Mouse (Mus musculus): ENCODE data around the gene Map3k4.

Gene Map3k4

DNA sequence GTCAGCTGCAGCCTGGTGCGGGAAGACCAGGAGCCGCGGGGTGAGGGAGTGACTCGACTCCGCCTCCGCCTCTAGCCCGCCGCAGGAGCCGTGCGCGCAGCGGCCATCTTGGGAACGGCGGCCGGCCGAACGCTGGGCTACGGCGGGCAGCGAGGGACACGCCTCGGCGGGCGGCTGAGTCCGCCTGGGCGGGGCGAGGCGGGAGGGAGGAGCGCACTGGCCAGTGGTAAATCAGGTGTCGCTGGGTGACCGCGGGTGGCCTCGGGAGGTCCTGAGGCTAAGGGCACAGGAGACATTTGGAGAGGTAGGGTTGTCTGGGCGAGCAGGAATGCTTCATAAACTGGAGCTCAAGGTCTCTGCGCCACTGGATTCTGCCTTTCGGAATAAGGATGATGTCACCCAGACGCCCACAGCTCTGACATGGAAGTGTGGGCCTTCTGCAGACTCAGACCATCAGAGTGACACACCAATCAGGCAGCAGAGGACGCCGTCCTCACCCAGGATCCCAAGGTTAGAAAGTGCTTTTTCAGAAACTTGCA lies at the start of gene Map3k4:
Map3k4 (minus strand) TSS at position 134 of the 539 bp plus-strand sequence.
- DNase-seq = peak; percentile 97 to 98

DNA sequence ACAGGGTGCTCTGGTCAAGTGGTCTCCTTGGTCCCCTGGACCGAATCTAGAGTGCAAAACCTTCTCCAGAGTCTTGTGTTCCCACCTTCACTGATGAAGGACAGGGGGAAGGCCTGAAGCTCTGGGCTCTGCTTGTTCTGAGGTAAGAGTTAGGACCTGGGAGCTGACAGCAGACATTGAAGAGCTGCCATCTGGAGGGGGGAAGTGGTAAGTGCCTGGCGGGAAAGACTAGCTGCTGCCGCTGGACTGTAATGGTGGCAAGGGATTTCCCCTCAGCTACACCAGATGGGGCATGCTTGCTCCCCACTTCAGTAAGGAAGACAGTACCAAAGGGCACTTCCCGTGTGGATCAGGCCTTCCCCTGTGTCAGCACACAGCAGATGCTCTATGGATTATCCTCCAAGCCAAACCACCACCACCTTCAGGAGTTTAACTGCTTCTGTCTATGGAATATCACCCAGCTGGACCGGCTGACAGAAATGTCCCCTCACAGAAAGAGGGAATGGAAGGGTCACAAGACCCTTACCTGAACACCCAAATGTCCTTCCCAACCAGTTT lies 48.9 kb upstream of the Map3k4 start:
- peak; percentile 74 to 81 for DNase-seq

DNA sequence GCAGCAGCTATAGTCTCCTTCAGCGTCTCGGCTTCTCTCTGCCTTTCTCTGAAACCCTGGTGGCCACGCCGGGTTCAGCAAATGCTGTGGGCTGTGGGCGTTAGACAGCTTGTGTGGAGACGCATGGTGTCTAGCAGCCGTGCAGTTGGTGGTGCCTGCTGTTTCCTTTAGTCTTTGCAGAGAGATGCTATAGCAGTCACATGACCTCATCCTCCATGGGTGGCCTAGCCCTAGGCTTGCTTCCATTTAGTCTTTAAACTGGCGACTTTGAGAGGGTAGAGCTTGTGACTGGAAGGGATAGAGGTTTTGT lies 45.8 kb upstream of the Map3k4 start:
- DNase-seq = no peak

DNA sequence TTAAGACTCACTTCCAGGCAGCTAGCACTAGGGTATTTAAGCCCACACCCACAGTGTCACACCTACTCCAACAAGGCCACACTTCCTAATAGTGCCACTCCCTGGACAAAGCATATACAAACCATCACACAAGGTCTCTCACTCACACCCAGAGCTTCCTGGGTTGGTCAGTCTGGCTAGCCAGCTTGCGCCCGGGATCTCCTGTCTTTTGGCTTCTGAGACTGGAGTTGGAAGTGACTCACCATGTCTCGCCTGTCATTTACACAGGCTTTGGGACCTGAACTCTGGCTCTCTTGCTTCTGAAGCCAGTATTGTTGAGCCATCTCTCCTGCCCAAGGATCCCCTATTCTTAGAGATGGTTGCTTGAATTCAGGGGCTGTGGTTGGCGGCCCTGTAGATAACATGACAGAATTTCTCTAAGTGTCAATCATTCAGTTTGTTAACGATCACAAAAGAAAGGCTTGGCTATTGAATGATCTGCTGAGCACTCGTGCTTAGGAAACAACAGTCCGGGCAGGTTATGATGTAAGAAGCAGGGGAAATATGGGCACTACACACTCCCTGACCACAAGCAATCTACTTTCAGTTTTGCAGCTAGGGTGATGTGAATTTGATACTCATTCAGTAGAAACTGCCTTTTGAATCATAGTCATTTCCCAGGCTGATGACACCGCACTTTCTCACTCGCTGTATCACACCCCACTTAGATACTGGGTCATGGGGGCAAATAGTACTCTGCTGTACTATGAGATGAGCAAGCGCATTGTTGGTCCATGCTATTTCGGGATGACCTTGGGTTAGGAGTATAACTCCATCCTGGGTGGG lies 45.2 kb upstream of the Map3k4 start:
- no peak for DNase-seq

DNA sequence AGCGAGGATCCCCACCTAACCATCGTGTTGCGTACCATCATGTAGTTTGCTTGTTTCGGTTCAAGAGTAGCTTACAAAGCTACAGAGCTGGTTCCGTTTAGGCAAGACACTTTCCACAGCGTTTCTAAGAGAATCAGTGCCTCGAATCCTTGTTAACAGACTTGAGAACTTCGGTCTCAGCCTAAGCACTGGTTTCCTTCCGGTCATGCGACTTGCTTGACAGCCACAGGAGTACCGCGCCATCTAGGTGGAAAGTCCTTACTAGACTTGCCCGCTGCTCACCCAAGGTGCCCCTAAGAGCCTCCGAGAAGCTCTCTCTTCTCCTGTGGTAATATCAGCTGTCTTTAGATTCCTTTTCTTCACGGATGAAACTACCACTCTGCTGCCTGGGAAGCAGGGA lies 41.3 kb upstream of the Map3k4 start:
- no peak for DNase-seq

DNA sequence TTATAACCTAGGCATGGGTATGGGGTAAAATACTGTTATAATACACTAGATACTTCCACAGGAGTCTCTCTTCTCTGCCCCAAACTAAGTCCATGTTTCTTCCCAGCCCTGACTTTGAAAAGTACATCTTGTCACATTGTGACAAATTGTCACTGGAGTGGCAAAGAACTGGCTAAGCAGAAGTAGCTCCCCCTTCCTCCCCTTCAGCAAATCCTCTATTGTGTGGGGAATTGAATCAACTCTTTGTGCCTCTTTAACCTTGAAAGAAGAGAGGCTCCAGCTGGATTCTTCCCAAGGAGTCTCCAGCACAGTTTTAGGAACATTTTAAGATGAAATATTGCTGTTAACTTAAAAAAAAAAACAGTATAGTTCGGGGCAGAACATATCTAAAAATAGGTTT lies 34.2 kb upstream of the Map3k4 start:
- no peak for DNase-seq

DNA sequence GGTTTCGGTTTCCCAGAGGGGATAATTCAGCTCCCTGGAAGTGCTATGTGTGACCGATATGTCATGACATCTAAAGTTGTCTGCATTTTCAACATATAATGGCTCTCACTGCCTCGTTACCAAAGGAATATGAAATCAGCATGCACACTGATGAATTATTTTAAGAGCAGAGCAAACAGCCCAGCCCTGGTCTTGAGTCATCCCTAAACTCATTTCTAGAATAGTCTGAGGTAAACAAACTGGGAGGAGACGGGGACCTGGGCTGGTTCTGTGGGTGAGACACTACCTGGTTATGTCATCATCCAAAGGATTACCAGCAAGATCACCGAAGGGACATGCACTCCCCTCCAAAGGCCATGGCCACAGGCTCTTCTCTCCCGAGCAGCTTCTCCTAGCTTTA lies 33.0 kb upstream of the Map3k4 start:
- DNase-seq = no peak

DNA sequence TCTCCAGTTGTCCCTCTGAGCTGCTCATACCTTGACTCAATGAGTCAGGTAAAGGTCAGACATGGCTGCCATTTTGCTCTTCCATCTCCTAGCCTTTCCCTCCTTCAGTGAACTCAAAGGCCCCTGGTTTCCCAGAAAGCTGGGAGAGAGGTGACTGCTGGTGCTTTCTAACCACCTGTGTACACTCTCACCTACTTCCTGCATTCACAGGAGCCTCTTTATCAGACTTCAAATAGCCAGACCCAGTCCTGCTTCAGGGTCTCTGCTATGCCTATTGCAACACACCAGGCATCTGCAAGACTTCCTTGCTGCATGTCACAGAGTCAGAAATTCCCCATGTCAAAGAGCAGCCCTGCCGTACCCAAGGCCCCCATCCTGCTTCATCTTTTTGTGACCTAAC lies 28.9 kb upstream of the Map3k4 start:
- DNase-seq = no peak

DNA sequence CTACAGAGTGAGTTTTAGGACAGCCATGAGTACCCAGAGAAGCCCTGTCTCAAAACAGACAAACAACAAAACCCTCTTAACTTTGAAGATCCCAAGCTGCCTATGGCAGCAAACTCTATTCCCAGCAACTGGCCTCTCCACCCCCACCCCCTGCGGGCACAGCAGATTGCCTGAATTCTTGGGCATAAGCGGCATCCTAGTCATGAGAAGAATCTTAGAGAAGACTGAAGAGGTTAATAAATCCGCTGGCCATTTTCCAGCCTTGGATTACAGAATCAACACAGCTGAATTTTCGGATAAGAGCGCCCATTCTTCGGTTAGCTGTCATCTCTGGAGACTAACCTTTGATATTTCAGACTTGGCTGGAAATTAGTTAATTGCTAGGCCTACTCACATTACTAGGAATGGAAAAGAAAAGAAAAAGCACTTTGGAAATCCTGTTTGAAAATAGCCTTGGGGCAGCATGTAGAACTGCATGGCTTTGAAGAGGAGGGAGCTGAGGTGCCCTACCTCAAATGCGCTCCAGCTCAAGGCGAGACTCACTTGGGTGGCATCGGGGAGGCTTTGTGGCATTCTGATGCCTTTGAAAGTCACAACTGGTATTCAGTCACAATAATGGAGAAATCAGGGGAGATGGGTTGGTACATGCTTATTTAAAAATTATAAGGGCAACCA lies 25.2 kb upstream of the Map3k4 start:
- DNase-seq = no peak

DNA sequence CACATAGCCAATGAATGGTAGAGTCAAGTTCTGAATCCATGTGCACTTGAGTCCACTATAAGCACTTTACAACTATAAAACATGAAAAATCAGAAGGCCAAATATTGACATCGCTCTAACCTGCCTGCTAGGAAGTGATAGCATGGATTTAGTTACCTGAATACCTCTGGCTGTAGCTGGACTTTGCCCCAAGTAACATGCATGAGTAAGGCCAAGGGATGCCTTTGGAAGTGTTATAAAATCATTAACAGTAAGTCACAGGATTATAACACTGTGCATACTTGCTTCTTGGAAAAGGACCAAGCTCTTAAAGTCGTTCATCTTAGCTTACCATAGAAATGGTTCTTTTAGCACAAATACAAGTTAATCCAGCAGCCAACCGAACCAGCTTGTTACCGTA lies 18.6 kb upstream of the Map3k4 start:
- peak in 1 of 2 experiments; percentile 19 for DNase-seq

DNA sequence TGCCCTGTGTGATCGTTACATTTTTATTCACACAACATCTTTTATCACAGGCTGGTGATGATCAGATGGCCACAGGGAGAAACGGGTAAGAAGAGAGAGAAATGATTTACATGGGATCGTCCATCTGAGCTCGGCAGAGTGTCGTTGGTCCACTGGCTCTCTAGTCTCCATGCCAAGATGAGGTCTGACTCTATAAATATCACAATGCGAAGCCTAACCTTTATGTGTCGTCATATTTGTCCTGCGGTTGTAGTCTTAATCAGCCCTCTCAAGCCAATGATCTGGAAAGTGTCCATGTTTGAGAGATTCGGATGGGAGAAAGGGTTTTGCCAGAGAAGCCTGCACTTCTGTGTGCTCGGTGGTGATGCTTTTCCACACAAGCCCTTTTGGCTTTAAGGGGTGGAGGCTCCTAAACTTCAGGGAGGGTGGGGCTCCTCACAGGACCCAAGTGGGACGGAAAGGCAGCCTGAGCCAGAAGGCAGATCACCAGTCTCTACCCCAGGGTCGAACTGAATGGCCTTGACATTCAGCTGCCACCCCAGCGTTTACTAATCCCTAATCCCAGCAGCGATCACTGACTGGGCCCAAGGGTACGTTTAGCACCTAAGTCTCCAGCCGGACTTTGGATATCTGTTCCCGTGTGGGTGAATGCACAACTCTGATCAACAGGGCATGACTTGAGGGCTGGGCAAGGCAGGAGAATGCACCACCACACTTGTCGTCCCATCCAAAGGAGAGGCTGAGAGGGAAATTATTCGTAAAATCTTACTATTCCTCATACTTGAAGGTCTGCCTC lies 17.7 kb upstream of the Map3k4 start:
- DNase-seq = peak in 1 of 2 experiments; percentile 31

DNA sequence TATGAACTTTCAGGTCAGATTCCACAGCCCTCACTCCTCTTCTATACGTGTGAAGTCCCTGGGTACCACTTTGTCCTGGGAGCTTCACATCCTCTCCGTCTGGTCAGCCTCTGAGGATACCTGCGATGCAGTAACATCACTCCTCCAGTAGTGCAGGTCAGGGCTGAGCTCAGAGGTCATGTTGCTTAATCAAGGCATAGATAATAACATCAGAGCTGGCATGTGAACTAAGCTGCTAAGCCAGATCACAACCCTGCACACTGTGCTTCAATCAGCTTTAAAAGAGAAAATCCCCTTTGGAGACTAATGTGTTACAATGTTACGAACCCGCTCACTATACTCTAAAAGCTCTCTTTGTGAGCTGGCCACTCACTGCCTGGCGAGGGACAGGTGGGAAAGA lies 16.5 kb upstream of the Map3k4 start:
- DNase-seq = no peak

DNA sequence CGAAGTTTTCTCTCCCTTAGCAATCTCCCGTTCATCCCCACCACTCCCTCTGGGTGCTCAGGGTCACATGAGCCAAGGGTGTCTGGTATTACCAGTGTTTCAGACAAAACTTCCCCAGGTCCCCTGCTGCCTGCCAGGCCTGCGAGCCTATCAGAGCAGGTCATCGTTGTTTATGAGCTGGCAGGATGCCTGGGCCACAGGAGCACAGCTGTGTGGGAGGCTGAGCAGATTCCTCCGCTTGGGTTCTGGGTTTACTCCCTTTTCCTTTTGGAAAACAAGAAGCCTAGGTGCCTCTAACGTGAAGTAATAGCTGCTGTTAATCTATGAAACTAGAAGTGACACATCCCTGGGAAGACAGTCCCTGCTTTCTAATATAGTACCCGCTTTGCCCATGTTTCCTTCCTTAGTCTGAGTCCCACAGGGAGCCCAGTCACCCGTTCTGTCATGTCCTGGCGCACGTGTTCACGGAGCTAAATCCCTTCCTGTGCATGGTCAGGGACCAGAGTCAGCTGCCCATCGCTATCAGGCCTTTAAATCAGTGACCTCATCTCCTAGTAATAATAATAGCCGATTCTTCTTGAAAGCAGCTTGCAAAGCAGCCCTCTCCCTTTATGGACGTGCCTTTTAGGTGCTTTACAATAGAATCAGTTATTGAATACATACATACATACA lies 9.4 kb upstream of the Map3k4 start:
- DNase-seq = peak; percentile 79 to 88

DNA sequence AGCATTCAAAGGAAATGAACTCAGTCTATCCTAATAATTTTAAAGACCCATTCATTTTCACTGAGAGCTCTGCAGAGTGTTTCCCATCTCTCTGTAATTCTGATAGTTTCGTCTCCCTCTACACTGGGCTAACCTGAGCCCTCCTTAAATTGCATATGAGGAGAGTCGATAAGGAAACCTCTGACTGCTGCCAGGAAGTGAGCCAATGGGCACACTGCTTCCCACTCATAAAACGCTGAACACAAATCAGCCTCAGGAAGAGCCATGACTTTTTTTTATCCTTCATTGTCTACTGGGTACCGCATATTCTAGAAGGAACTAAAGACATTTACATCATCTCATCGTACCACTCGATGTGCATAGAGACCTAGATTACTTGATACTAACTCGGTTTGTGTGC lies 1.2 kb upstream of the Map3k4 start:
- DNase-seq = no peak

DNA sequence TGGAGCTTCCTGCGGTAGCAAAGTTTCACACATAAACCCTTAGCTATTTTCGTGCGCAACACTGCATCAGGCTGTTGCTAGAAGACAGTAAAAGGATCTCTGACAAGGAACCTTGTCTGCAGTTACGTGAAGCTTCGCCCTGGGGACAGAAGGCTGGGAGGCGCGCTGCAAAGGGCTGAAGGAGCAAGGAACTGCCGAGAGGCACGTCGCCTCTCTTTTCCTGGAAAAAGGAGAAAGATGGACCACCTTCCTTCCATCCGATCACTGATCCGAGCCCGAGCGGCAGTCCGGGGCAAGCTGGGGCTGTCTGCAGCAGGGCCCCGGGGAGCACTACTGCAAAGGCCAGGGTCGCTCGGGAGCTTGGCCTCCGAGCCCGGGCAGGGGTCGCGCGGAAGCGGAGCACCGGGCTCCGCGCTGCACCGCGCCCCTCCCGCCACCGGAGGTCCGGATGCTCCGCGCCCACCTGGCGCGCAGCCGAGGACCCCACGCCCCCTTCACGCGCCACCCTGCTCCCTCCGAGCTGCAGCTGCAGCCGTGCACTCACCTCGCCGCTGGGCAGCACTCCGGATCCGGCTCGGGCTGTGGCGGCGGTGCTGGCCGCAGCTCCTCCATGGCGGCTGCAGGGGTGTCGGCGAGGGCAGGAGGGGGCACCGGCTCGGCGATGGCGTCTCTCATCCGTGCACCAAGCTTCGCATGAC lies 493 bp downstream of the Map3k4 start:
- no peak for DNase-seq

DNA sequence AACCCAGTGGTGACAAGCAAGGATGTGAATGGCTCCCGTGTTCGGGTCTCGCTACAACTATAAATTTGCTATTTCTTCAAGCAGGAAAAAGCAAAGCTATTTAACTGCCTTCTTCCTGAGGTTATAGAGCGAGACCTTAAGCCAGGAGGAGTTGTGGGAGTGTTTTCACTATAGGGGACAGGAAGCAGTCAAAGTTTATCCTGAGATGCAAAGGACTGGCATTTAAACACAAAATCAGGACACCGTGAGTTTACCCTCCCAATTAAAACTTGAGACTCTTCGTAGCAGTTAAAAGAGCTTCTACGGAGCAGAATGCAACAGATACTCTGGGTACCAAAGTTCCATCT lies 1.0 kb downstream of the Map3k4 start:
- no peak for DNase-seq

DNA sequence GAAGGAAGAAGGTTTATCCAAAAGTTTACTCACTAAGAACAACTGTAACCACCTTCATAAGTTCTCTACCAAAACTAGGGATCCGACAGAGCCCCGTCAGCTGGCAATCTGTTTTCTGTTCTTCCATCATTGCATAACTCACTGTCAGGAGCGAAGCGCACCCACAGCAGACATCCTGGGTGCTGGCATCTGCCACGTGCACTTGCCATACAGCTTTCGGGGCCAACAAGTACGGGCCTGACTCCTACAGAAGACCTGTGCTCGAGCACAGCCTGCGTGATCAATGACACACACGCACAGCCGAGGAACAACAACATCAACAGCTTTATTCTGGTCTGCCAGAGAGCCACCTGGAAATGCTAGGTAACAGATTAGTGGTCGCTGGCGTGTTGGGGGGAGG lies 2.3 kb downstream of the Map3k4 start:
- no peak for DNase-seq

DNA sequence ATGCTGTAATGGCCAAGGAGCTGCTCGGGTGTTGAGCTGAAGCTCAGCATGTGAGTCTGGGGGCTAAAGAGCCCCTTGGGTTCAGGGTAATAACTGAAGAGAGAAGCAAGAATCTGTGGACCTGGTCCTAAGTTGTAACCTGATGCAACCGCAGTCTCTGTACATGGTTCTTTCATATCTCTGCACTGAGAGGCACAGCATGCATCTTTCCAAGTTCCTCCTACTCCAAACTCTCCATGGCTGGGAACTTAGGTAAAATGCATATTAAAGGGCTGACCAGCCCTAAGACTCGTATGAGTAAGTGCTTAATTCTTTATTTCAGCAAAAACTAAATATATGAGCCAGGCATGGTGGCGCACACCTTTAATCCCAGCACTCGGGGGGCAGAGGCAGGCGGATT lies 6.3 kb downstream of the Map3k4 start:
- DNase-seq = no peak

DNA sequence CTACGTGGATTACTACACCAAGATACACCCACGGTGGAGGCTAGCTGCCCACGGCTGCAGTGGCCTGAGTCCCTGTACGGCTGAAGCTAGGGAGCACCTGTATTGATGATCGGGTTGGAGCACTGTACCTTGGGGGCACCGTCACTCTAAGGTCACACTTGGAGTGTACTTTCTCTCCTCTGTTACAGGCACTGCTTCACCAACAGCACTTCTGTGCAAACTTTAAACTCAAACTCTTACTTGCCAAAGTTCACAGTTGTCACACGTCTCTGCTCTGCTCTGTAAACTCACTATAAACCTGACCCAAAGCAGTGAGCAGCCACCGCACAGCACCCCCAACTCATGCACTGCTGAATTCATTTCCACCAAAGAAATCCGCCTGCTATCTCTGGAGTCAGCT lies 9.1 kb downstream of the Map3k4 start:
- no peak for DNase-seq

DNA sequence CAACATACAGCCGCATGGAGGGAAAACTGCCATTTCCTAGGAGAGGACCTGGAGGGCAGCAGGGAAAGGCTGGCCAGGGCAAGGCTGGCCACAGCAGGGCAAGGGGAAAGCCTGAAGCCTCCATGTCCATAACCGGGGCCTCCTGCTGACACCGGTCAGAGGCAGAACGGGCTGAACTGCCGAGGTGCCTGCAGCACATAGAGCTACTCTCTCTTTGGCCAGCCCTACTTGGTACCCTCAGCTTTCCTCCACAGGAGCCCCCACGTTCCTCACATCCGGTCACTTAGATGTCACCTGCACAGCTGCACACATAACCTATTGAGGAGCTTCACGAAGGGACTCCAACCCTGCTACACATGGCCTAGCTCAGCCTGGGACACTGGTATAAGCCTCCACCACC lies 9.5 kb downstream of the Map3k4 start:
- DNase-seq = no peak

DNA sequence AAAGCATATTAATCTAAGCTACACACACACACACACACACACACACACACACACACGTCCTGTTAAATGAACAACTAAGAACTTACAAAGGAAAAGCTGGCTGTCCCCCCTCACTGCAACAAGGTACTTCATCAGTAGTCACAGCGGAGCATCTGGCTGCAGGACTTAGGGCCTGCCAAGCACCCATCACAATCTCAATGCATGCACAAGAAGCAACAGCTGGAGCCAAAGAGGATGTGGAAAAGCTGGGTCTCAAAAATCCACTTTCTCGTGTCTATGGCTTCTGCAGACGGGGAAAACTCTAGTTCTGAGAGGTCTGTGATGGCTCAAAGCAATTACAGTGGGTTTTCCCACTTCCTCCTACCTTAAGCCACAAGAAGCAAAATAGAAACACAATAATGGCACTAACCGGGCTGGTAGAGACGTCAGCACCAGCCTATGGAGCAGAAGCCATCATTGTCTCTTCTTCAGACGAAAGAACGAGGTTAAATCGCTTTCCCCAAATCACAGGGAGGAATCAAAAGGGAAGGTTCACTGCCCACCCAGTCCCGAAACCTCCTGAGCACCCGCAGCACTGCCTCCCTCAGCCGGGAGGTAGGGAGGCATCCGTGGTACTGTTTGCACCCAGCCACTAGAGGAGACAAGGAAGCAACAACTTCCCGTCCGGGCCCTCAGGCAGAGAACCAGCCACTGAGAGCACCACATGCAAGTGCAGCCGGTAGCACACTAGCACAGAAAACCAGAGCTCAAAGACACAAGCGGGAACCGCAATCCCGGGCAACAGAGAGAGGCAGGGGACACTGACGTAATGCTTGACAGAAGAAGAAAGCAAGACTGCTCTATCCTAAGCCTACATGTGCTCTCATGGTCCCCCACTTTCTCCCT lies 11.1 kb downstream of the Map3k4 start:
- no peak for DNase-seq
